Mouse (Mus musculus) embryonic facial prominence, embryonic 13.5 days (tissue): ENCODE measurements around the gene Cnih2. TPM values are rescaled to one million over a fixed set of nuclear protein-coding genes. Genes with fewer than 3 reads are reported as not detected.

ENCODE experiments used
- ATAC-seq: fragments of 200-750 bp; cut with Nextera tagmentation; 2 replicates; pipeline ENCODE4 v1.8.0; 2017; ENCODE audit warnings: low read depth; ENCODE audit not compliant: insufficient number of reproducible peaks, insufficient read depth, low FRiP score, low TSS enrichment
- H3K27ac ChIP-seq: fragments of 300-500 bp; sonication (generic); 2 replicates; pipeline ENCODE4 v1.5.1; 2015; ENCODE audit warnings: moderate library complexity, mild to moderate bottlenecking, inconsistent platforms
- H3K27me3 ChIP-seq: fragments of 300-500 bp; sonication (generic); 2 replicates; pipeline ENCODE4 v1.6.1; 2015; ENCODE audit warnings: mild to moderate bottlenecking, inconsistent platforms
- H3K36me3 ChIP-seq: fragments of 300-500 bp; sonication (generic); 2 replicates; pipeline ENCODE4 v1.6.1; 2015; ENCODE audit warnings: mild to moderate bottlenecking, inconsistent platforms
- H3K4me1 ChIP-seq: fragments of 300-500 bp; sonication (generic); 2 replicates; pipeline ENCODE4 v1.6.1; 2015; ENCODE audit warnings: inconsistent platforms
- H3K4me2 ChIP-seq: fragments of 300-500 bp; sonication (generic); 2 replicates; pipeline ENCODE4 v1.6.1; 2015; ENCODE audit warnings: moderate library complexity, mild to moderate bottlenecking, inconsistent platforms
- H3K4me3 ChIP-seq: fragments of 300-500 bp; sonication (generic); 2 replicates; pipeline ENCODE4 v1.5.1; 2015; ENCODE audit warnings: mild to moderate bottlenecking, inconsistent platforms
- H3K9ac ChIP-seq: fragments of 300-500 bp; sonication (generic); 2 replicates; pipeline ENCODE4 v1.6.1; 2015; ENCODE audit warnings: mild to moderate bottlenecking, inconsistent platforms
- H3K9me3 ChIP-seq: fragments of 300-500 bp; sonication (generic); 2 replicates; pipeline ENCODE4 v1.6.1; 2016; ENCODE audit warnings: inconsistent platforms
- WGBS: fragments of 180-500 bp; shearing (Covaris S2); methylation state at CpG from one replicate; pipeline ENCODE4 v1.1.7; 2015; ENCODE audit warnings: mixed read lengths; 5-methylcytosine and 5-hydroxymethylcytosine counted together
- polyA plus RNA-seq: library from polyadenylated mRNA; unstranded; fragments of >200 nt; fragmentation: Nextera tagmentation; extraction: Ambion mirVana; gene quantifications from 2 replicates; pipeline ENCODE4 v1.2.1, GENCODE M21; 2015

The Cnih2 gene
- polyA plus RNA-seq, 1 experiment from 2014 or later = 60.1 TPM

- H3K9me3 ChIP-seq = no peaks in the 10 kb centered on the region
- H3K9ac ChIP-seq = no peak overlapping the region
- H3K4me2 ChIP-seq = no peak overlapping the region
- H3K27me3 ChIP-seq = no peaks in the 10 kb centered on the region
- H3K4me3 ChIP-seq = no peak overlapping the region
- H3K4me1 ChIP-seq = peaks cover 57% of the 10 kb centered on the region
- no peak overlapping the region for H3K27ac ChIP-seq
- H3K36me3 ChIP-seq = no peaks in the 10 kb centered on the region
- WGBS = 43% methylated on average over 6 of the region's 6 CpGs
- no peak for ATAC-seq
These were observed 35.9 kb downstream of the Cnih2 start for GRCm38 (mm10) chr19:5062446-5062845.

GRCm38 (mm10) chr19:5062041-5062440 lies 36.3 kb downstream of the Cnih2 start:
- no peaks in the 10 kb centered on the region for H3K27me3 ChIP-seq
- no peaks in the 10 kb centered on the region for H3K36me3 ChIP-seq
- WGBS = 85% methylated on average over 5 of the region's 5 CpGs
- no peak overlapping the region for H3K4me3 ChIP-seq
- ATAC-seq = no peak
- no peak overlapping the region for H3K9ac ChIP-seq
- no peaks in the 10 kb centered on the region for H3K9me3 ChIP-seq
- no peak overlapping the region for H3K4me2 ChIP-seq
- H3K4me1 ChIP-seq = peaks cover 53% of the 10 kb centered on the region
- no peak overlapping the region for H3K27ac ChIP-seq

- no peaks in the 10 kb centered on the region for H3K27me3 ChIP-seq
- H3K27ac ChIP-seq = peak overlapping the region; percentile 87
- WGBS = 30% methylated on average over 5 of the region's 5 CpGs
- no peaks in the 10 kb centered on the region for H3K36me3 ChIP-seq
- peak overlapping the region; percentile 54 for H3K9ac ChIP-seq
- H3K4me3 ChIP-seq = no peak overlapping the region
- H3K4me2 ChIP-seq = peak overlapping the region; percentile 22
- no peaks in the 10 kb centered on the region for H3K9me3 ChIP-seq
- peaks cover 56% of the 10 kb centered on the region for H3K4me1 ChIP-seq
- peak; percentile 13; the same call in 1 of the 2 replicates for ATAC-seq
These were observed 37.7 kb downstream of the Cnih2 start for GRCm38 (mm10) chr19:5060365-5061330.

GRCm38 (mm10) chr19:5058801-5059771 lies 39.2 kb downstream of the Cnih2 start:
- Histone ChIP-seq H3K27ac (peak overlapping the region; percentile 87), H3K4me3 (no peak overlapping the region), H3K27me3 (peaks cover 5% of the 10 kb centered on the region), H3K36me3 (no peaks in the 10 kb centered on the region), H3K4me2 (peak overlapping the region; percentile 16), H3K9me3 (no peaks in the 10 kb centered on the region), H3K9ac (peak overlapping the region; percentile 57), H3K4me1 (peaks cover 47% of the 10 kb centered on the region)
- no peak for ATAC-seq
- WGBS = 11% methylated on average over 10 of the region's 10 CpGs

- peak overlapping the region; percentile 16; the same call in 1 of the 2 replicates for H3K4me2 ChIP-seq
- peaks cover 14% of the 10 kb centered on the region for H3K27me3 ChIP-seq
- no peaks in the 10 kb centered on the region for H3K36me3 ChIP-seq
- ATAC-seq = no peak
- H3K27ac ChIP-seq = peak overlapping the region; percentile 87
- 30% methylated on average over 16 of the region's 16 CpGs for WGBS
- H3K9ac ChIP-seq = peak overlapping the region; percentile 57
- H3K9me3 ChIP-seq = no peaks in the 10 kb centered on the region
- no peak overlapping the region for H3K4me3 ChIP-seq
- H3K4me1 ChIP-seq = peaks cover 47% of the 10 kb centered on the region
These were observed 40.2 kb downstream of the Cnih2 start for GRCm38 (mm10) chr19:5057876-5058775.

GRCm38 (mm10) chr19:5056251-5056650 lies 42.1 kb downstream of the Cnih2 start:
- Histone ChIP-seq H3K36me3 (no peaks in the 10 kb centered on the region), H3K4me2 (peak overlapping the region; percentile 17), H3K4me1 (peaks cover 52% of the 10 kb centered on the region), H3K27me3 (peaks cover 33% of the 10 kb centered on the region), H3K27ac (no peak overlapping the region), H3K4me3 (no peak overlapping the region), H3K9me3 (no peaks in the 10 kb centered on the region), H3K9ac (peak overlapping the region; percentile 51; the same call in 1 of the 2 replicates)
- whole genome bisulfite sequencing = 10% methylated on average over 6 of the region's 6 CpGs
- ATAC-seq = no peak

GRCm38 (mm10) chr19:5053909-5054308 lies 44.4 kb downstream of the Cnih2 start:
- H3K27me3 ChIP-seq = peaks cover 48% of the 10 kb centered on the region
- peaks cover 45% of the 10 kb centered on the region for H3K4me1 ChIP-seq
- no peak overlapping the region for H3K4me3 ChIP-seq
- peaks cover 8% of the 10 kb centered on the region for H3K36me3 ChIP-seq
- H3K9me3 ChIP-seq = no peaks in the 10 kb centered on the region
- WGBS = 20% methylated on average over 9 of the region's 9 CpGs
- H3K9ac ChIP-seq = no peak overlapping the region
- H3K4me2 ChIP-seq = no peak overlapping the region
- no peak overlapping the region for H3K27ac ChIP-seq
- no peak for ATAC-seq

GRCm38 (mm10) chr19:5052853-5053252 lies 45.5 kb downstream of the Cnih2 start:
- no peak overlapping the region for H3K9ac ChIP-seq
- WGBS = 56% methylated on average over 17 of the region's 17 CpGs
- no peak for ATAC-seq
- no peak overlapping the region for H3K4me3 ChIP-seq
- 0 out of 2 replicates have a peak overlapping the region, but pooled peaks have one; percentile 7 for H3K4me2 ChIP-seq
- H3K9me3 ChIP-seq = no peaks in the 10 kb centered on the region
- peaks cover 48% of the 10 kb centered on the region for H3K27me3 ChIP-seq
- peaks cover 17% of the 10 kb centered on the region for H3K36me3 ChIP-seq
- H3K27ac ChIP-seq = no peak overlapping the region
- H3K4me1 ChIP-seq = peaks cover 34% of the 10 kb centered on the region

- Histone ChIP-seq H3K4me2 (0 out of 2 replicates have a peak overlapping the region, but pooled peaks have one; percentile 45), H3K27ac (no peak overlapping the region), H3K9ac (0 out of 2 replicates have a peak overlapping the region, but pooled peaks have one; percentile 3), H3K4me1 (peaks cover 32% of the 10 kb centered on the region), H3K4me3 (no peak overlapping the region), H3K36me3 (peaks cover 23% of the 10 kb centered on the region), H3K27me3 (peaks cover 48% of the 10 kb centered on the region), H3K9me3 (no peaks in the 10 kb centered on the region)
- ATAC-seq = no peak
- WGBS = 34% methylated on average over 25 of the region's 25 CpGs
These were observed 46.0 kb downstream of the Cnih2 start for GRCm38 (mm10) chr19:5052166-5052822.

- Histone ChIP-seq H3K9ac (peak overlapping the region; percentile 54; the same call in 1 of the 2 replicates), H3K36me3 (peaks cover 31% of the 10 kb centered on the region), H3K27me3 (peaks cover 48% of the 10 kb centered on the region), H3K4me1 (peaks cover 29% of the 10 kb centered on the region), H3K4me3 (no peak overlapping the region), H3K9me3 (no peaks in the 10 kb centered on the region), H3K27ac (no peak overlapping the region), H3K4me2 (peak overlapping the region; percentile 45)
- no peak for ATAC-seq
- 33% methylated on average over 3 of the region's 3 CpGs for WGBS
These were observed 46.8 kb downstream of the Cnih2 start for GRCm38 (mm10) chr19:5051515-5051914.
